Mouse (Mus musculus) cerebellum, adult 2 months (tissue): Measurements from ENCODE around the gene Saxo1.

Source experiments
- CTCF ChIP-seq: fragments of 200-500 bp; IDR thresholded peaks from 2 replicates; pipeline ENCODE4 v1.5.1; 2011; ENCODE audit warnings: low read depth, mild to moderate bottlenecking, control low read depth, low read length, moderate library complexity, borderline replicate concordance; ENCODE audit not compliant: insufficient read depth
- POLR2A ChIP-seq: fragments of 200-500 bp; IDR thresholded peaks from 2 replicates; pipeline ENCODE4 v1.6.1; 2011; ENCODE audit warnings: low read length, control low read depth, borderline replicate concordance; ENCODE audit not compliant: insufficient read depth

DNA sequence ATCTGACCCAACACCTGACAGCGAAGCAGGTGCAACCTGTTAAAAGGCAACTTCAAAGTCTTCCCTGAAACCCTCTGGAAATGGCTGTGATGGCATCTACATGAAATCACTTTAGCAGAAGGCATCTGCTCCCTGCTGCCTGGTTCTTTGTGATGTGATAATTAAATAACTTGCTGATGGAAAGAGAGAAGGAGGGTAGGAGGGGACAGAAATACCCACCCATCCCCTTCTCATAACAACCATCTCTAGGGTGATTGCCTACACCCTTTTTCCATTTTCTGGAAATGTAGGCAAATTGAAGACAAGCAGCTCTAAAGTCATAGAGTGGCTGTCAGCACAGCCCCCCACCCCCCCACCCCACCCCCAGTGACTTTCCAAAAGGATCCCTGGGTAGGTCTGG, 33.6 kb downstream of the Saxo1 start:
- no peak for TF ChIP-seq POLR2A
- no peak for TF ChIP-seq CTCF
